Mouse (Mus musculus) midbrain, embryonic 10.5 days (tissue): ENCODE data around the gene Gp5. TPM values are rescaled to one million over a fixed set of nuclear protein-coding genes. Genes with fewer than 3 reads are reported as not detected.
"Not testable (repeated sequence)": the region's sequence is repeated elsewhere in the genome, so short reads cannot be mapped to it uniquely, and the experiment has no call there.

Source experiments
- DNase-seq: peaks from one replicate; pipeline ENCODE4 v3.0.0-alpha.2; 2017; ENCODE audit warnings: low spot score
- H3K27ac ChIP-seq: fragments of 300-500 bp; sonication (generic); replicated peaks from 2 replicates; pipeline ENCODE4 v1.5.1; 2016; ENCODE audit warnings: mild to moderate bottlenecking
- H3K27me3 ChIP-seq: fragments of 300-500 bp; sonication (generic); 2 replicates; pipeline ENCODE4 v1.6.1; 2016; ENCODE audit warnings: low read depth, mild to moderate bottlenecking; ENCODE audit not compliant: poor library complexity, severe bottlenecking
- H3K36me3 ChIP-seq: fragments of 300-500 bp; sonication (generic); 2 replicates; pipeline ENCODE4 v1.6.1; 2016; ENCODE audit warnings: mild to moderate bottlenecking, moderate library complexity
- H3K4me1 ChIP-seq: fragments of 300-500 bp; sonication (generic); 2 replicates; pipeline ENCODE4 v1.6.1; 2016
- H3K4me3 ChIP-seq: fragments of 300-500 bp; sonication (generic); 2 replicates; pipeline ENCODE4 v1.5.1; 2016; ENCODE audit warnings: mild to moderate bottlenecking, moderate library complexity
- H3K9me3 ChIP-seq: fragments of 300-500 bp; sonication (generic); replicated peaks from 2 replicates; pipeline ENCODE4 v1.6.1; 2016; ENCODE audit warnings: mild to moderate bottlenecking
- WGBS: fragments of 180-500 bp; shearing (Covaris S2); methylation state at CpG from one replicate; pipeline ENCODE4 v1.1.7; 2016; 5-methylcytosine and 5-hydroxymethylcytosine counted together
- polyA plus RNA-seq: library from polyadenylated mRNA; unstranded; fragments of >200 nt; fragmentation: Nextera tagmentation; extraction: Ambion mirVana; gene quantifications from 2 replicates; pipeline ENCODE4 v1.2.1, GENCODE M21; 2016

The Gp5 gene
- 1.5 and 1.9 TPM in 2 replicates for polyA plus RNA-seq

GRCm38 (mm10) chr16:30310647-30311046 is at the start of gene Gp5:
TSS of gene Gp5 (minus strand) at chr16:30310779.
- no peak for DNase-seq
- Histone ChIP-seq H3K36me3 (peaks cover 7% of the 10 kb centered on the region), H3K27ac (no peak within 1 kb of the TSS), H3K27me3 (peaks cover 65% of the 10 kb centered on the region), H3K4me1 (peaks cover 22% of the 10 kb centered on the region), H3K4me3 (peak within 1 kb of the TSS; percentile 69), H3K9me3 (no peaks in the 10 kb centered on the region)

- not testable (repeated sequence) for H3K27ac ChIP-seq, H3K9me3 ChIP-seq, H3K4me3 ChIP-seq, H3K4me1 ChIP-seq, DNase-seq, H3K27me3 ChIP-seq
- H3K36me3 ChIP-seq = peaks cover 73% of the 10 kb centered on the region
- 96% methylated on average over 11 of the region's 11 CpGs for WGBS
Measured at GRCm38 (mm10) chr16:30353489-30353888, 42.9 kb upstream of the Gp5 start.

GRCm38 (mm10) chr16:30314236-30314635 is 3.7 kb upstream of the Gp5 start:
- Histone ChIP-seq H3K9me3 (no peaks in the 10 kb centered on the region), H3K4me1 (peaks cover 11% of the 10 kb centered on the region), H3K27ac (no peak overlapping the region), H3K27me3 (peaks cover 30% of the 10 kb centered on the region), H3K4me3 (no peak overlapping the region), H3K36me3 (peaks cover 21% of the 10 kb centered on the region)
- DNase-seq = no peak

GRCm38 (mm10) chr16:30310171-30310515 is 436 bp downstream of the Gp5 start:
- H3K27ac ChIP-seq = no peak overlapping the region
- peaks cover 21% of the 10 kb centered on the region for H3K4me1 ChIP-seq
- WGBS = 54% methylated on average over 8 of the region's 8 CpGs
- no peaks in the 10 kb centered on the region for H3K9me3 ChIP-seq
- H3K36me3 ChIP-seq = peaks cover 3% of the 10 kb centered on the region
- peaks cover 67% of the 10 kb centered on the region for H3K27me3 ChIP-seq
- DNase-seq = no peak
- H3K4me3 ChIP-seq = no peak overlapping the region

GRCm38 (mm10) chr16:30309395-30310170 is 996 bp downstream of the Gp5 start:
- Histone ChIP-seq H3K27ac (no peak overlapping the region), H3K27me3 (peaks cover 71% of the 10 kb centered on the region), H3K9me3 (no peaks in the 10 kb centered on the region), H3K4me1 (peaks cover 21% of the 10 kb centered on the region), H3K4me3 (peak overlapping the region; percentile 69), H3K36me3 (no peaks in the 10 kb centered on the region; the same call in 1 of the 2 replicates)
- WGBS = 5% methylated on average over 34 of the region's 34 CpGs
- DNase-seq = peak; percentile 56

- Histone ChIP-seq H3K4me3 (peak overlapping the region; percentile 69), H3K27ac (peak overlapping the region; percentile 57; the same call in 1 of the 2 replicates), H3K36me3 (no peaks in the 10 kb centered on the region; the same call in 1 of the 2 replicates), H3K27me3 (peaks cover 78% of the 10 kb centered on the region), H3K4me1 (peaks cover 21% of the 10 kb centered on the region), H3K9me3 (no peaks in the 10 kb centered on the region)
- no peak for DNase-seq
- WGBS = under 1% methylated on average over 72 of the region's 72 CpGs
Measured at GRCm38 (mm10) chr16:30308616-30309394, 1.8 kb downstream of the Gp5 start.

- Histone ChIP-seq H3K4me1 (peaks cover 21% of the 10 kb centered on the region), H3K4me3 (peak overlapping the region; percentile 69), H3K36me3 (no peaks in the 10 kb centered on the region; the same call in 1 of the 2 replicates), H3K27me3 (peaks cover 85% of the 10 kb centered on the region), H3K9me3 (no peaks in the 10 kb centered on the region), H3K27ac (peak overlapping the region; percentile 38; the same call in 1 of the 2 replicates)
- WGBS = 16% methylated on average over 29 of the region's 29 CpGs
- DNase-seq = peak; percentile 42
Measured at GRCm38 (mm10) chr16:30307961-30308615, 2.5 kb downstream of the Gp5 start.

- Histone ChIP-seq H3K27me3 (peaks cover 91% of the 10 kb centered on the region), H3K4me1 (peaks cover 21% of the 10 kb centered on the region), H3K27ac (no peak overlapping the region), H3K36me3 (no peaks in the 10 kb centered on the region; the same call in 1 of the 2 replicates), H3K9me3 (no peaks in the 10 kb centered on the region), H3K4me3 (no peak overlapping the region)
- DNase-seq = no peak
- 53% methylated on average over 12 of the region's 12 CpGs for WGBS
Measured at GRCm38 (mm10) chr16:30307306-30307705, 3.3 kb downstream of the Gp5 start.

DNA sequence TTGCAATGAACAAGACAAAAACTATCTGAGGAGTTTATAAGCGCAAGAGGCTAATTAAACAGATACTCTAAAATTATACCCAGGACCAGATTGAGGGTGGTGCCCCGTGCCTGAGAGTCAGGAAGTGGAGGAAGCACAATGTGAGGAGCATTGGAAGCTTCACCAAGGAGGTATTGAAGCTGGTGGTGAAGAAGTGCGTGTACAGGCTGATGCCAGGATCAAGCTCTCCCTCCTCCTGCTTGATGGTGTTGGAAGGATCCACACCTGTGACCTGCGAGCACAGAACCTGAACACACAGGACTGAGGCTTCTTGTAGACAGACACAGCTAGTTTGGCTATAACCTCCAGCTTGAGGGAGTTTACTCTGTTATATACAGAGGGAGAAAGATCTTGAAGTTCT is 4.5 kb downstream of the Gp5 start:
- WGBS = 91% methylated on average over 4 of the region's 4 CpGs
- H3K36me3 ChIP-seq = no peaks in the 10 kb centered on the region
- no peak overlapping the region for H3K4me3 ChIP-seq
- peaks cover 21% of the 10 kb centered on the region for H3K4me1 ChIP-seq
- H3K9me3 ChIP-seq = no peaks in the 10 kb centered on the region
- H3K27ac ChIP-seq = no peak overlapping the region
- DNase-seq = no peak
- peaks cover 86% of the 10 kb centered on the region for H3K27me3 ChIP-seq

GRCm38 (mm10) chr16:30304236-30304635 is 6.3 kb downstream of the Gp5 start:
- Histone ChIP-seq H3K4me1 (peaks cover 12% of the 10 kb centered on the region), H3K36me3 (no peaks in the 10 kb centered on the region), H3K27me3 (peaks cover 67% of the 10 kb centered on the region), H3K4me3 (no peak overlapping the region), H3K9me3 (no peaks in the 10 kb centered on the region), H3K27ac (no peak overlapping the region)
- no peak for DNase-seq
- 82% methylated on average over 5 of the region's 5 CpGs for WGBS

DNA sequence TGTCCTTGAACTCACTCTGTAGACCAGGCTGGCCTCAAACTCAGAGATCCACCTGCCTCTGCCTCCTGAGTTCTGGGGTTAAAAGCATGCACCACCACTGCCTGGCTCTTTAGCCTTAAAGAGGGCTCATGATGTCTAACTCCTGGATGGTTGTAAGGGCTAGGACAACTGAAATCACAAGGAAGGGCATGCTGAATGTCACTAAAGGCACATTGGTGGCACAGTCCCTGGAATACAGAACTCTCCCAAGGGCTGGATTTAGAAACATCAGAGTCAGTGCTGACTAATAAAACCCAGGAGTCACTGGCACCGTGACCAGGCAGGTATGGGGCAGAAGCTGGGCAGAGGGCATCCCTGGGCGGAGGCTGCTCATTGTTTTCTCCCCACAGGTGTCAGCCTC is 7.2 kb downstream of the Gp5 start:
- DNase-seq = no peak
- H3K9me3 ChIP-seq = no peaks in the 10 kb centered on the region
- no peaks in the 10 kb centered on the region for H3K36me3 ChIP-seq
- peaks cover 4% of the 10 kb centered on the region for H3K4me1 ChIP-seq
- peaks cover 59% of the 10 kb centered on the region for H3K27me3 ChIP-seq
- 85% methylated on average over 2 of the region's 2 CpGs for WGBS
- no peak overlapping the region for H3K27ac ChIP-seq
- no peak overlapping the region for H3K4me3 ChIP-seq

DNA sequence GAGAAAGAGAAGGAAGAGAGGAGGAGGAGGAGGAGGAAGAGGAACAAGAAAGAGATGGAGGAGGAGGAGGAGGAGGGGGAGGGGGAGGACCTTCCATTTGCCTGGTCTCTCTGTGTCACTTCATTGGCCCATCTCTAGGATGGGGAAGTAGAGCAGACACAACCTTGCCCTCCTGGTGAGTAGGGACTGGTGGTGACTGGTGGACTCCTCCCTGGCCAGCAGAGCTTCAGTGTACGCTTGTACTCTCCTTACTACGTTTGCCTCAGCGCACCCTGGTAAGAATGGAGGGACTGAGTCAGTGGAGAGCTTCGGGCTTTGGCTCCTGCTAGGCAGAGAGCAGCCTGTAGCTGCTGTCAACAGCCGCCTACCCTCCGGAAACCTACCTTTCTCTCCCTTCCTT is 7.9 kb downstream of the Gp5 start:
- H3K4me3 ChIP-seq = no peak overlapping the region
- H3K4me1 ChIP-seq = no peaks in the 10 kb centered on the region
- H3K27ac ChIP-seq = no peak overlapping the region
- H3K27me3 ChIP-seq = peaks cover 52% of the 10 kb centered on the region
- no peak for DNase-seq
- H3K9me3 ChIP-seq = no peaks in the 10 kb centered on the region
- 86% methylated on average over 6 of the region's 6 CpGs for WGBS
- H3K36me3 ChIP-seq = no peaks in the 10 kb centered on the region
